Mouse (Mus musculus) frontal cortex, postnatal 25 days (tissue): ENCODE results near the gene Cdon.

Experiments
- DNase-seq, 2 experiments: peaks; one replicate each; pipeline ENCODE4 v3.0.0; 2022; ENCODE audit warnings: low spot score in 2 of 2

Gene Cdon

GRCm38 (mm10) chr9:35539001-35539750 lies 118.2 kb downstream of the Cdon start:
- no peak for DNase-seq

GRCm38 (mm10) chr9:35541024-35541423 lies 120.1 kb downstream of the Cdon start:
- DNase-seq = no peak

GRCm38 (mm10) chr9:35541488-35541887 lies 120.6 kb downstream of the Cdon start:
- peak; percentile 71 to 72 for DNase-seq

GRCm38 (mm10) chr9:35541941-35542340 lies 121.0 kb downstream of the Cdon start:
- DNase-seq = no peak

GRCm38 (mm10) chr9:35543099-35543860 lies 122.4 kb downstream of the Cdon start:
- no peak for DNase-seq

- DNase-seq = no peak
Measured at GRCm38 (mm10) chr9:35544666-35545065, 123.7 kb downstream of the Cdon start.

GRCm38 (mm10) chr9:35545704-35546103 lies 124.8 kb downstream of the Cdon start:
- DNase-seq = no peak

- DNase-seq = no peak
Measured at GRCm38 (mm10) chr9:35546745-35547144, 125.8 kb downstream of the Cdon start.

GRCm38 (mm10) chr9:35548455-35548854 lies 127.5 kb downstream of the Cdon start:
- DNase-seq = no peak

- DNase-seq = no peak
Measured at GRCm38 (mm10) chr9:35556494-35557102, 135.7 kb downstream of the Cdon start.
